Mouse (Mus musculus) ES-E14 (cell line): ENCODE measurements around the gene Sipa1l3. TPM values are rescaled to one million over a fixed set of nuclear protein-coding genes. Genes with fewer than 3 reads are reported as not detected.

ENCODE experiments used
- DNase-seq: peaks from one replicate; pipeline ENCODE4 v3.0.0-alpha.2; 2013; ENCODE audit warnings: low read depth, low spot score
- H3K27ac ChIP-seq: 2 replicates; pipeline ENCODE4 v1.5.1; 2012; ENCODE audit warnings: low read depth, mild to moderate bottlenecking, low read length, moderate library complexity, mixed read lengths; ENCODE audit not compliant: poor library complexity, insufficient read depth, severe bottlenecking
- H3K36me3 ChIP-seq: 2 replicates; pipeline ENCODE4 v1.6.1; 2012; ENCODE audit warnings: mild to moderate bottlenecking, low read length, moderate library complexity, mixed read lengths; ENCODE audit not compliant: control insufficient read depth, poor library complexity, insufficient read depth, severe bottlenecking
- H3K4me1 ChIP-seq, 2 experiments: fragments of 150-350 bp in 1 of 2; sonication (generic) in 1 of 2; 2 replicates each; pipeline ENCODE4 v1.6.1; 2012; ENCODE audit warnings: low read length in 2 of 2, mild to moderate bottlenecking in 1 of 2, mixed read lengths in 1 of 2; ENCODE audit not compliant: control insufficient read depth in 2 of 2, insufficient read depth in 2 of 2, poor library complexity in 1 of 2
- H3K4me3 ChIP-seq, 2 experiments: fragments of 150-350 bp in 1 of 2; sonication (generic) in 1 of 2; 2 replicates each; pipeline ENCODE4 v1.5.1; 2012; ENCODE audit warnings: low read length in 2 of 2, low read depth in 1 of 2, mild to moderate bottlenecking in 1 of 2, mixed read lengths in 1 of 2; ENCODE audit not compliant: insufficient read depth in 1 of 2, poor library complexity in 1 of 2, severe bottlenecking in 1 of 2
- H3K9ac ChIP-seq: 2 replicates; pipeline ENCODE4 v1.6.1; 2012; ENCODE audit warnings: low read depth, mild to moderate bottlenecking, low read length, mixed read lengths; ENCODE audit not compliant: poor library complexity, insufficient read depth, severe bottlenecking
- H3K9me3 ChIP-seq: fragments of 150-350 bp; sonication (generic); 2 replicates; pipeline ENCODE4 v1.6.1; 2012; ENCODE audit warnings: low read depth, mild to moderate bottlenecking, low read length; ENCODE audit not compliant: control insufficient read depth, insufficient read depth
- CHD2 ChIP-seq: IDR thresholded peaks from 2 replicates; pipeline ENCODE4 v1.6.1; 2014; ENCODE audit warnings: mild to moderate bottlenecking, low read depth, low read length, inconsistent platforms
- HCFC1 ChIP-seq: IDR thresholded peaks from 2 replicates; pipeline ENCODE4 v1.6.1; 2012; ENCODE audit warnings: low read length, inconsistent platforms, borderline replicate concordance; ENCODE audit not compliant: insufficient read depth
- MAFK ChIP-seq: IDR thresholded peaks from 2 replicates; pipeline ENCODE4 v1.6.1; 2014; ENCODE audit warnings: mild to moderate bottlenecking, low read depth, low read length, inconsistent platforms; ENCODE audit not compliant: insufficient read depth
- ZC3H11A ChIP-seq: IDR thresholded peaks from 2 replicates; pipeline ENCODE4 v1.6.1; 2012; ENCODE audit warnings: low read depth, mild to moderate bottlenecking, inconsistent platforms, low read length, borderline replicate concordance
- ZNF384 ChIP-seq: IDR thresholded peaks from 2 replicates; pipeline ENCODE4 v1.6.1; 2012; ENCODE audit warnings: low read depth, low read length, inconsistent platforms
- in situ Hi-C, 2 experiments: fragments of 600-800 bp; cut with MboI; formaldehyde crosslinking; loops; one replicate each; pipeline ENCODE4 v1.15.1; 2025; ENCODE audit warnings: low sequenced_read_pairs in 2 of 2, inconsistent platforms in 1 of 2; ENCODE audit not compliant: unreplicated experiment in 2 of 2
- total RNA-seq: library from RNA; depleted of rRNA; stranded (reverse); fragments of 300-350 nt; gene quantifications from 2 replicates; pipeline ENCODE4 v1.2.3, GENCODE M21; 2012

Sipa1l3 gene
- total RNA-seq, 1 experiment: 27.5 TPM

DNA sequence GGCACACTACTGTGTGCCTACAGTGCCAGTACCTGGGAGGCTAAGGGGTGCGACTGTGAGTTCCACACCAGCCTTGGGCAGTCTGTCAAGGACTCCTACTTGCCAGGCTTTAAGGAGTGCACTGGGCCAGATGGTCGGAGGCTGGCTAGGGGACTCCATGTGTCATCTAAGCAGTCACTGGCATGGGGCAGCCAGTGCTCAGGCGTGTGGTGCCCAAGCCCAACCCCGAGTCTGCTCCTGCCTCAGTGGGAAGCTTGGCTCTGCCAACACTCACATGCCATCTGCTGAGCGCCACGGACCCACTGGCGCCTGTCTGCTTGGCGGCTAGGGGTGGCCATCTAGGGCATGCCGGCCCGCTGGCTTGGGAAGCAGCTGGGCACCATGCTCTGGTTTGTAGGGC lies 125.1 kb downstream of the Sipa1l3 start:
- in situ Hi-C loops: loop anchor here in 1 of 2 experiments (10.0 kb wide), 1 partner anchor 132 kb away; no protein-coding TSS in a partner anchor
- no peak for DNase-seq
- no peak overlapping the region for H3K4me3 ChIP-seq
- peaks cover 23% of the 10 kb centered on the region; the same call in 1 of the 2 replicates for H3K36me3 ChIP-seq
- no peaks in the 10 kb centered on the region for H3K9me3 ChIP-seq
- TF ChIP-seq CHD2: no peak
- no peak for TF ChIP-seq ZC3H11A
- TF ChIP-seq HCFC1: no peak
- H3K9ac ChIP-seq: no peak overlapping the region
- H3K27ac ChIP-seq: no peak overlapping the region
- H3K4me1 ChIP-seq: peaks cover 2 to 17% of the 10 kb centered on the region in 2 experiments; a peak in 2 of 4 replicates

DNA sequence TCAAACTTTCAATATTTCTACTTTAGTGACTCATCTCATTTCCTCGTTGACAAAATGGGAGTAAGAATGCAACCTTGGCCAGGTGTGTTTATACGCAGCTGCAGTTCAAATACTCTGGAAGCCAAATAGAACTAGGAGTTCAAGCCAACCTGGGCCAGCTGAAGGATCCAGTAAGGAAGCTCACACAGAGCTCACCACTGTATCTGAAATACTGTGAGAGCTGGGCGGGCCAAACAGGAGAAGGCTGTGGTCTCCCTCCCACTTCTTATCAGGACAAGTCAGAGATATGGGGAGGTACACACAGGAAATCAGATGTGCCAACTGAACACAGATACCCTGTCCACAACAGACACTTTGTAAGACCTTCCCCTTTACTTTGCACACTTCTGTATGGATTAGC lies 125.6 kb downstream of the Sipa1l3 start:
- H3K4me1 ChIP-seq: peaks cover 2 to 19% of the 10 kb centered on the region in 2 experiments; a peak in 2 of 4 replicates
- no peak overlapping the region for H3K4me3 ChIP-seq
- H3K9me3 ChIP-seq: no peaks in the 10 kb centered on the region
- H3K27ac ChIP-seq: no peak overlapping the region
- in situ Hi-C loops: loop anchor here in 1 of 2 experiments (10.0 kb wide), 1 partner anchor 132 kb away; no protein-coding TSS in a partner anchor
- peaks cover 23% of the 10 kb centered on the region; the same call in 1 of the 2 replicates for H3K36me3 ChIP-seq
- no peak overlapping the region for H3K9ac ChIP-seq
- no peak for DNase-seq
- TF ChIP-seq CHD2: no peak
- no peak for TF ChIP-seq ZC3H11A
- no peak for TF ChIP-seq HCFC1
- TF ChIP-seq ZNF384: no peak
- TF ChIP-seq MAFK: no peak

GRCm38 (mm10) chr7:29391761-29392512 lies 126.5 kb downstream of the Sipa1l3 start:
- H3K9me3 ChIP-seq: no peaks in the 10 kb centered on the region
- H3K9ac ChIP-seq: 0 out of 2 replicates have a peak overlapping the region, but pooled peaks have one; percentile 35
- DNase-seq: no peak
- peak overlapping the region; percentile 25 to 40; a peak in 3 of 4 replicates for H3K4me3 ChIP-seq
- no peak for TF ChIP-seq CHD2
- no peak for TF ChIP-seq ZC3H11A
- peaks cover 24% of the 10 kb centered on the region; the same call in 1 of the 2 replicates for H3K36me3 ChIP-seq
- H3K4me1 ChIP-seq: peaks cover 2 to 23% of the 10 kb centered on the region in 2 experiments; a peak in 2 of 4 replicates
- H3K27ac ChIP-seq: no peak overlapping the region
- in situ Hi-C loops: loop anchor here in 1 of 2 experiments (10.0 kb wide), 1 partner anchor 133 kb away; no protein-coding TSS in a partner anchor

DNA sequence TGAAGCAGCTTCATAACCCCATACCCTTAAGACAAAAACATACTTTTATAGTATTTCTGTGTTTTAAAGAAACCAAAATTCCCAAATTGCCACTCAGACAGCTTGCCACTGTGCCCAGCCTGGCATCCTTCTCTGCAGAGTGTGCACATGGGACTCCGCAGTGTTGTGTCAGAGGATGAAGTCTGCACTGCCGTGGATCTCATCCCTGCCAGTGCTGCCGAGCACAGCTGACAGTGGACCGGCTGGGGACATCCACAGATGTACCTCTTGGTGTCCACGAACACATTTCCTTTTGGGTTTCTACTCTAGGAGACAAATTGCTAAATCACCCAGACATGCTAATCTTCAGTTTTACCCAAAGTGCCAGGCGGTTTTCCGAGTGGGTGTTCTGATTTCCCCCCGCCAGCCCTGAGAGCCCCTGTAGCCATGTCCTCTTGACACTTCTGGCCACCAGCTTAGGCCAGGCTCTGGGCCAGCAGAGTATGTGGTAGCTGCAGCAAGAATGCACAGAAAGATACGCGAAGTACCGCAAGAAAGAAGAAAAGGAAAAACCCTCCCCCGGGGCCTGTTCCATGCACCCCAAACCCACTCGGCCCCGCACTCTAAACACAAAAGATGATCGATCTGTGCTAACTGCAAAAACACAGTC lies 127.2 kb downstream of the Sipa1l3 start:
- H3K4me1 ChIP-seq: peaks cover 2 to 23% of the 10 kb centered on the region in 2 experiments; a peak in 2 of 4 replicates
- H3K27ac ChIP-seq: no peak overlapping the region
- TF ChIP-seq MAFK (no peak), ZNF384 (no peak), CHD2 (no peak), ZC3H11A (no peak), HCFC1 (no peak)
- peak overlapping the region; percentile 25 to 40; a peak in 3 of 4 replicates for H3K4me3 ChIP-seq
- DNase-seq: no peak
- no peaks in the 10 kb centered on the region for H3K9me3 ChIP-seq
- H3K9ac ChIP-seq: 0 out of 2 replicates have a peak overlapping the region, but pooled peaks have one; percentile 35
- in situ Hi-C loops: loop anchor here in 1 of 2 experiments (10.0 kb wide), 1 partner anchor 134 kb away; no protein-coding TSS in a partner anchor
- peaks cover 22% of the 10 kb centered on the region; the same call in 1 of the 2 replicates for H3K36me3 ChIP-seq
